Mouse (Mus musculus): Measurements from ENCODE around the gene Calr.

DNA sequence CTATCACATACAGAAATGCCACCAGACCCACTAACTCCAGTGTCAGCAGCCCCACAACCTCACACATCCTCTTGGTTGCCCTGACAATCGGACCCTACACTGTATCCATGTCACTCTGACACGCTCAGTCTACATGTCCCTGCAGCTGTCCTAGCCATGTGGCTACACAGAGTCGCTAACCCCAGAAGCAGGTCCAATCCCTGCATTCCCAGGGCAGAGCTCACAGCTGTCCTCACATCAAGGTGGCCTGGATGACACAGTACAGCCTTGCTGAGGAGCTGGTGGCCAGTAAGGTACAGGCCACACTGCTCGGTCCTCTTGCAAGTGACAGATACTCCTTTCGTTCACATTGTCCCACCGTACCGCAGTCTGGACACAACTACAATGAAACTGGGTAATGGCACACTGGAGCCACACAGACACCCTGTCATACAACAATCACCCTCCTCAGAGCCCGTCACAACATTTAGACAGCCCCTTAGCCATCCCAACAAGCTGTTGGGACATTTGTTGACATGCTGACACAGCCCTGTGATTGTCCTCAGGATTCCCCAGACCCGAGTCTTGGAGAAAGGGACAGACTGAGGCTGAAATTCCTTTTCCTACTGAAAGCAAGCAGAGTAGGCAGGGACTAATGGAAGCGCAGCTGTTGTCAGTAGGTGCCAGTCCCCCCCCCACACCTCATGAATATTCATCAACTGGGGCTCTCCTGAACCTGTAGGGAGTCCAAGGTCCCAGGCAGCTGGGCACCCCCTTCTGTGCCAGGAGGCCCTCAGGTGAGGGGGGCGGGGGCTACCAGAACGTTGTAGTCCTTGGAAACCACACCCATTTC is 37.4 kb downstream of the Calr start:
- TF ChIP-seq ZNF384 (IDR thresholded peaks at IDR 0.05; ENCODE audit: low read depth, low read length) (no peak), ZC3H11A (IDR thresholded peaks at IDR 0.05; ENCODE audit: borderline replicate concordance, low read depth, low read length) (no peak), HCFC1 (IDR thresholded peaks at IDR 0.05; ENCODE audit: borderline replicate concordance, insufficient read depth, low read length) (no peak), MAFK (IDR thresholded peaks at IDR 0.05; ENCODE audit: insufficient read depth, low read depth, low read length) (no peak), CHD2 (IDR thresholded peaks at IDR 0.05; ENCODE audit: low read depth, low read length) (no peak)

All from ES-E14 (cell line).